Mouse (Mus musculus): ENCODE data around the gene Zglp1.

The Zglp1 gene

DNA sequence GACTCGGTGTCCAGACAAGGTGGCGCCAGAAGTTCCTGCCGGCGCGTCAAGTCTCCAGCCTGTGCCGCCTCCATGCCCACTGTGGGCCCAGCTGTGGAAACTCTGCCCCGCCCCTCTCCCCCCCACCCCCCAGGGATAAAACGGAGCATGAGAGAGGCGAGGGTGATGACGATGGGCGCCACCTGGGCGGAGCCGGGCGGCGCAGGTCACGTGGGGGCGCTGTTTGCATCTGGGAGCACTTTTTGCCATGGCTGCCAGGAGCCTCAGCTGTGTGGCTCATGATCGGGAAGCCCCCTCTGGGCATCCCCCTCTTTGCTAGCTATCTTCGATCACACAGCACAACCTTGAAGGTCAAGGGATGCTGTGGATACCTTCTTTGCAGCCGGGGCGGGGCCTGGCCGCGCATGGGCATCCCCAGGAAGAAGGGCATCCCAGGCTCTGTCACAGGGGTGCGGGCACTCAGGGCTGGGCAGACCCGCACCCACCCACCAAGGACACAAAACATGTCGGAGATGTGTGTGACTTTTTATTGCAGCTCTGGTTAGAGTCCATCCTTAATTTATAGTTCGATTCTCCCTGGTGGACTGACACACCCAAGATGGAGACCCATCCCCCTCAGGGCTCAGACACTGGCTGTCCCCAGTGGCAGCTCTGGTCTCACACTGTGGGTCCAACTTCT lies at the start of gene Zglp1:
Gene Zglp1 (minus strand): TSS at position 88 of the 679 bp plus-strand sequence.
- no peak for DNase-seq (ENCODE audit: inconsistent age in 2 of 2, low spot score in 1 of 2)

DNA sequence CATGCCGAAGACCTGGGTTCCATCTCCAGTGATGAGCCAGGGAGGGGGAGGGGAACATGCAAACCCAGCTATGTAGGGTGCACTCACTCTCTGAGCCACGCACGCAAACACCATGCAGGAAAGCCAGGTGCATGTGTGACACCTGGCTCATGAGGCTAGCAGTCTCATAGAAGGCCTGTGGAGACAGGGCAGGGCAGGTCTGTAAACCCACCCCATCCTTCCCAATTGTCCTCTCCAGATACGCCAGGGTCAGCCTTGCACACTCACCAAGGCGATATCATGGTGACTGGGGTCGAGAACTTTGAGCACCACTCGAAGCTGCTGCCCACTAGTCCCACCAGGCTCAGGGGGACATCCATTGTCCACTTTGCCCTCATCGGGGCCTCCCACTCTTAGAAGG lies 48.2 kb upstream of the Zglp1 start:
- no peak for DNase-seq (ENCODE audit: inconsistent age in 2 of 2, low spot score in 1 of 2)

DNA sequence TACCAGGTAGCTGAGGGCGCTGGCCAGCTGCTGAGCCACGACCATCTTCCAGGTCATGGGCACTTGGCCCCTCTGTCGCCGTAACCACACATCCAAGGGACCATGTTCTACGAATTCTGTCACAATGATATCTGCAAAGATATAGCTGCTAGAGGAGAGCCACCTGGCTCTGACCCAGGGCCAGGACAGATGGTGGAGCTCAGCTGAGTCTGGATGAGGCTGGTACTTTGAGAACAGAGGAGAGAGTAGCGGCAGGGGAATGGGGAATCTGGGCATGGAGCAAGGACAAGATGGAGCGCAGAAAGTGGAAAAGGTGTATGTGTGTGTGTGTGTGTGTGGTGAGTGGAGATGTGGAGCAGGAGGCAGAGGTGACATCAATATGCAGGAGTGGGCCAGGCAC lies 47.3 kb upstream of the Zglp1 start:
- DNase-seq (ENCODE audit: inconsistent age in 2 of 2, low spot score in 1 of 2), result no peak

DNA sequence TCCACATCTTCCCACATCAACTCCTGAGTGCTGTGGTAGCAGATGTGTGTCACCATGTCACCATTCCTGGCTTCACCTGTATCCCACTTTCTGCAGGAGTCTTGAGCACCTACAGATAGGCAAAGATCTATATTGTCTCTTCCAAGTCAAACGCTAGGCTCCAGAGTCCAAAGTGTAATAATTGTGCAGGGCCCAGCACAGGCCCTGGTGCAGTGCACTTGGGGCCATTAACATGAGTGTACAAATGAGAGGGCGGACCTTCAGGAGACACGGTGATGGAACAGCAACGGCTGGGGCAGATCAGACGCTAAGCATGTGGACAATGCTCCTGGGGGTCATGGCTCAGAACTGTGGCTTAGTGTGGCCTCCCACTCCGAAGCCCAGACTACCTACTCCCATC lies 46.9 kb upstream of the Zglp1 start:
- DNase-seq (ENCODE audit: inconsistent age in 2 of 2, low spot score in 1 of 2), result no peak

DNA sequence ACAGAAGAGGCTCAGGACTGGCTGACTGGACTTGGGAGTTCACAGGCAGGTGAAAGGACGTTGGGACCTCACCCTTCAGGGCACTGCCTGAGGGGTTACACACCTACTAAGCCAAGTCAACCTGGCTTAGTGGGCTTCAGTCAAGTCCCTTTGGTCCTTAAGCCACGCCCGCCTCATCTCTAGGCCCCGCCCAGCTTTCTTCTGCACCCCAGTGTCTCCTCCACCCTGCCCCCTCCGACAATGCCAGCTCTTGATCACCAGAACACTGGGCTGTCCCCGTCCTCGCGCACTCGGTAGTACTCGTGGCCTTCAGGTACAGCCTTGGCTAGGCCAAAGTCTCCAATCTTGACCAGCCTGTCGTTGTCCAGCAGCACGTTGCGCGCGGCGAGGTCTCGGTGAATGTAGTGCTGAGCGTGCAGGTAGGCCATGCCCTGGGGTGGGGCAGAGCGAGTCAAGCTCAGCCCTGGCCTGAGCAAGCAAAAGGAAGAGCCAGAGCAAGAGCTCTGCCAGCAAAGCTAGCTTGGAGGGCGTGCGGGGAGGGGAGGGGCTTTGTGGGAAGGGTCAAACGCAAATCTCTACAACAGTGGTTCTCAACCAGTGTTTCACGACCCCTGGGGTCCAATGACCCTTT lies 40.8 kb upstream of the Zglp1 start:
- no peak for DNase-seq (ENCODE audit: inconsistent age in 2 of 2, low spot score in 1 of 2)

DNA sequence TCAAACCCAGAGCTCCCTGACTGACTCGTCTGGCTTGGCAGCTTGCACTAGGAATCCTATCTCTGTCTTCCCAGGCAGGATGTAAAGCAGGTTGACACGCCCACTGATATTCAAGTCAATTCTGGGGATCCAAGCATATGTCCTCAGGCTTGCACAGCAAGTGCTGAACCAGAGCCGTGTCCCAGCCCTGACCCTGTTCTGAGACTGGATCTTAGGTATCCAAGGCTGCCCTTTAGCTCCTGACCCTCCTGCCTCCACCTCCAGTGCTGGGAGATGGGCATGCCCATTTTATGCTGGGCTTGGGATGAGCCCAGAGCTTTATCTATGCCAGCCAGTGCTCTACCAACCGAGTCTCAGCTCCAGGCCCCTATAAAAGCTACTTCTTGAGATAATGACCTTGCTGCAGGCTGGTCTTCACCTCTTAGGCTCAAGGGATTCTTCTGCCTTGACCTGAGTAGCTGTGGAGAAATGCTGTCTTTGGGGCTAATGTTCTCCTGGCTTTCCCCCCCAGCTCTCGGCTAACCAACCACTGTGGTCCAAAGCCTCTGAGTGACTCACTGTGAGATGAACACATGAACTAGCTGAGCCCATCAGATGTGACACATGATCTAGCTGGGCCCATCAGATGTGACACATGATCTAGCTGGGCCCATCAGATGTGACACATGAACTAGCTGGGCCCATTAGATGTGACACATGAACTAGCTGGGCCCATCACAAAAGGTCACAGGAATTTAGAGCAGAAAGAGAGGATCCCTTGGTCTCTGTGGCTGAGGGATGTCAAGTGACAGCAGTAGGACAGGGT lies 39.1 kb upstream of the Zglp1 start:
- DNase-seq (ENCODE audit: inconsistent age in 2 of 2, low spot score in 1 of 2), result no peak

DNA sequence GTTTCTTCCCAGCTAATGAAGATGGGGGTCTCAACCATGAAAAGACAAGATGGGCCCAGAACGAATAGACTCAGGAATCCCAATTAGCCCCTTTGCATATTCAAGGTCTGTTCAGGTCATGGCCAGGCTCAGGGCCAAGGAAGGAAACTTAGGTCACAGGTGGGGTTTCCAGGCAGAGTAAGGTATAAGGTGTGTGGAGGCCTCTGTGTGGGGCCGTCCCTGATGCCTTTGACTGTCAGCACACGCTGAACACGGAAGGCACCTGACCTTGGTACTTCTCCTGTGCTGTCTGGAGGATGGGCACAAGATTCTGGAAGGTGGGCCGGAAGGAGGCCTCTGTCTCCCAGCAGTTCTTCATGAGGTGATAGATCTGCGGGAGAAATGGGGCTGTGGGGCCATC lies 37.9 kb upstream of the Zglp1 start:
- no peak for DNase-seq (ENCODE audit: inconsistent age in 2 of 2, low spot score in 1 of 2)

DNA sequence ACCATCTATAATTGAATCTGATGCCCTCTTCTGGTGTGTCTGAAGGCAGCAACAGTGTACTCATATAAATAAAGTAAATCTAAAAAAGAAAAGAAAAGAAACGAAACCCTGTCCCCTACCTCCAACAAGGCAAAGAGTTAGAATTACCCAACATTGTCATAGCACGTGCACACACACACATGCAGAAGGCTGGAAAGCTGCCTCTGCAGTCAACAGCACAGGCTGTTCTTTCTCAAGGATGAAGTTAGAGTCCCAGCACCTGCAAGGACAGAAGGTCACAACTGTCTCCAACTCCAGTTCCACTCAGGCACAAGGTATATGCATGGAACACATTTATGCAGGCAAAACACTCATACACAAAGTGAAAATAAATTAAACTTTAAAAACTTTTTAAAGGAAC lies 35.2 kb upstream of the Zglp1 start:
- DNase-seq (ENCODE audit: inconsistent age in 2 of 2, low spot score in 1 of 2), result peak in 1 of 2 experiments; percentile 75

DNA sequence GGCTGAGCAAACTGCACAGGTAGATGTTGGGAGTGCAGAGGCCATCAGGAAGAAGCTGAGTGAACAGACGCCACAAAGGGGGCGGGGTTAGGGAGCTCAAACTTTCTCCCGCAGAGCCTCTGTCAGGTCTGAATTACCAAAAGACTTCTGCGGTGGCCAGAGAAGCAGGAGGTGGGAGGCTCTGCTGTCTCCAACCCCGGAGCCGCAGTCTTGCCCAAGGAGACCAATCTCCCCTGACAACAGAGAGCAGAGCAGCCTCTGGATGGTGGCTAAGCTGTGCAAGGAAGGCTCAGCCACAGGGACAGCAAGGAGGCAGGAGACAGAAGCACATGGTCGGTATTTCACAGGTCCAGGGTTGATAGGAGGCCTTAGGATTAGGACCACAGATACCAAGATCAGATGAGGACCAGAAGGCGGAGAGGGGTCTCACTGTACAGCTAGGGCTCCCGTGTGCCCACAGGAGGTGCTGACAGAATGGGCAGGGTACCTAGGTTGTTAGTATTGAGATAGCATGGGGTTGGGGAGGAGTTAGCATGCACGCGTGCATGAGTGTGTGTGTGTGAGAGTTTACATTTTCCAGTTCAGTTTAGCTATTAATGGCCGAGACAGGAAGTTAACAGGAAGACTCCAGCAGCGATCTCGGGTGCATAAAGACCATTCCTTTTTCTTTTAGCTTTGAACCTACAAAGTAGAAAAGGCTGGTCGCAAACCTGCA lies 33.7 kb upstream of the Zglp1 start:
- no peak for DNase-seq (ENCODE audit: inconsistent age in 2 of 2, low spot score in 1 of 2)

DNA sequence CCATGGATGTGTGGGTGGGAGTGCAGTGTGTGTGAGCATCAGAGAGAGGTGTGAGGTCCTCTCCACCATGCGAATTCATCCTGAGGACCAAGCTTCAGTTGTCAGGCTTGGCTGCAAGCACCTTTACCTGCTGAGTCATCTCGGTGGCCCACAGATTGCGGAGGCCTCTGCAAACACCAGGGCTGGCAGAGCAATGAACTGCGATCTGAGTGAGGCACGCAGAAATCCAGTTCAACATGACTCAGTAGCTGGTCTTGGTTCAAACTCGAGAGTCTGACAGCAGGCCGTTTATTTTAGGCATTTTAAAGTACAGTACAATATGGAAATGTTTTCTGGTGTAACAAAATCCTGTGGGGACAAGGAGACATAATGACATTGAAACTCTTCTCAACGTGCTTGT lies 30.9 kb upstream of the Zglp1 start:
- peak; percentile 54 to 66 for DNase-seq (ENCODE audit: inconsistent age in 2 of 2, low spot score in 1 of 2)

DNA sequence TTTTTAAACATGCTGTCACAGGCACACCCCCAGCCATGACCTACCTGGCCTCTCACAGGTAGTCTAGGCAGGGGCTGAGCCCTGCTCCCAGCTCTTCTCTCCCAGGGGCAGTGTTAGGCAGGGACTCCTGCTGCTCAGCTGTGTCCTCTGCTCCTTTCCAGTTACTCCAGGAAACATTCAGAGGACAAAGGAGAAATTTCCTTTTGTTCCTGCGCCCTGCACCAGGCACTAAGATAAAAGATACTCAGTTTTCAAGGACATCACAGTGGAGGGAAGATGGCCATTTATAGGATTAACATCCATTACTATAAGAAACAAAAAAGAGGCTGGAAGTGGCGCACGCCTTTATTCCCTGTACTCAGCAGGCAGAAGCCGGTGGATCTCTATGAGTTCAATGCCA lies 29.1 kb upstream of the Zglp1 start:
- DNase-seq (ENCODE audit: inconsistent age in 2 of 2, low spot score in 1 of 2), result no peak

DNA sequence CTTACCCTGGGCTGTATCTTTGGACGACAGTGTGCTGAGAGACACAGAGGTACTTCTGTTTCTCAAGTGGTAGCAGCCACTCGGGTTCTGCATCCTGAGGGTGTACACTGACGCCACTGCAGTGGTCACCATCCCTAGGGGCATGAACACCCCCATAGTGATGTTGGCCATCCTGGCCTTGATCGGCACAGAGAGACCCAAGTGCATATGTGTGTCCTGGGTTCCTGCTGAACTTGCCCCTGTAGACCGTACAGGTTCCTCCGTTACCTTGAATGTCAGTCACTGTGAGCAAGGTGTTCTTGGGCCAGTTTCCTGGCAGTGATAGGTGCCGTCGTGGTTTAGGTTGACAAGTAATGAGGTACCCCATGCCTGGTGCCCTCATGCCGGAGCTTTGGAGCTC lies 26.5 kb upstream of the Zglp1 start:
- DNase-seq (ENCODE audit: inconsistent age in 2 of 2, low spot score in 1 of 2), result no peak

DNA sequence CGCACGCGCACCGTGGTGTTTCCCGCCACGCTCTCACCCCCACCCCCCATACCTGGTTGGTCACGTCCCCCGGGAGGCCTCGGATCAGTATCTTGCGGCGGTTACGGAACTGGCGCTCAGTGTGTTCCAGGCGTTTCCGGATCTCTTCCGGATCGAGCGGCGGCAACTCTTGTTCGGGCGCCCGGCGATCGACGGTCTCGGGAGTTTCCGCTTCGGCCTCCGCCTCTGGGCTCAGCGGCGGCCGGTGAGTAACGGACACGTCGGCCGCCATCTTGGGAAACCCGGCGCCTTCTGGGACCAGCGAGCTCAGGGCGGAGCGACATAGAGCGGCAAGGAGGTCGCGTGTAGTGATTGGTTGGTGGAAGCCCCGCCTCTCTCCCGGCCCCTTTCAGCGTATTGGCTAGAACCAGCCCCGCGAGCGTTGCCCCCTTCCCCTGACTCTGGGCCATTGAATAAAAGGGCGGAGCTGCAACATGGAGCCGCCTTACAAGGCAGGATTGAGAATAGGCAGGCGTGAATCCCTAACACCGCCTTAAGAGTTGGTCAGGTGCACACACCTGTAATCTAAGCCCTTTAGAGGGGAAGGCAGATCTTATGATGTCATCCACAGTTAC lies 24.9 kb upstream of the Zglp1 start, which contains the start of the genes Gm38431 and Raver1:
Gene Gm38431 (minus strand): TSS at position 291 of the 614 bp plus-strand sequence.
Gene Raver1 (minus strand): TSS at position 302 of the 614 bp plus-strand sequence.
- peak; percentile 98 to 99 for DNase-seq (ENCODE audit: inconsistent age in 2 of 2, low spot score in 1 of 2)

DNA sequence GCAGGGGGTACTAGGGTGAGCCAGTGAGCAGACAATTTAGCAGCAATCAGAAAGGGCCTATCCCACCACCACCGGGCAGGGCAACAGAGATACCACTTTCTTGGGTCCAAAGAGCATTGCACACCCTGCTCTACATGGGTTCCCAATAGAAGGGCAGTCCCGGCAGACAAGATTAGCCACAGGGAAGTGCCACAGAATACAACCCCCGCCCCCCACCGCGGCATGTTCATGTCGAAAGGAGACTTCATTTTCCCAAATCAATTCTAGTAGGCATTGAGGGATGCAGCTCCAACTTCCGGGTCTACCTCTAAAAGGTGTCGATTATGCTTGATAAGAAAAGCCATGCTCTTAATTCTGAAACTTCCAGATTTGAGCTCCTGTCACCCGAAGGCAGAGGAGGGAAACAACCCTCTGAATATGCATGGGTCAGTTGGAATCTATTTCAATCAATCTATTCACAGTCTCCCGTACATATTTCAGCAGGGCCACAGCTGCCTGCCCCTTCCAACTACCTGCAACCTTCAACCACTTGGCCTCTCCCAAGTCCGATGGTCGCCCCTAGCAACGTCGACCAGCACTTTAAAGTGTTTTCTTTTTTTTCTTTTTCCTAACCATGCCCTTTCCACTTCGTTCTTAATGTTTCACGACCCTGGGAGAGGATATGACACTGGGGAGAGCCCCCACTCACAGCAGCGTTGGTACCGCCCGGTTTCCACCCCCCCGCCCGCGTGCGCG lies 24.2 kb upstream of the Zglp1 start:
- no peak for DNase-seq (ENCODE audit: inconsistent age in 2 of 2, low spot score in 1 of 2)

DNA sequence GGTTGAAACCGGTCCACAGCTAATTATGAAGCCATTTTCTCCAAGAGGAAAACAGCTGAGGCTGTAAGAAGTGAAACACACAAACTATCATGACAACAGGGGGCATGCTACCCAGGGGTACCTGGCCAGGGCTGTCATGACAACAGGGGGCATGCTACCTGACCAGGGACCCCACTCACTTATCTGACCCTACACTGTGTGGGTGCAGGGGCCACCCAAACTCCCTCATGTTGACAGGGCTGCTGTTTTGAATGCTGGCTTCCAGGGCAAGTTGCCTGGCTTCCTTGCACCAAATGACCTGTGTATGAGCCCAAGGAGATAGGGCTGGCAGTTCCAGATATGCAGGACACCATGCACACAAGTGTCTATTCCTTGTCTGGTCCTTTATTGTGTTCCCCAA lies 23.6 kb upstream of the Zglp1 start:
- DNase-seq (ENCODE audit: inconsistent age in 2 of 2, low spot score in 1 of 2), result no peak

DNA sequence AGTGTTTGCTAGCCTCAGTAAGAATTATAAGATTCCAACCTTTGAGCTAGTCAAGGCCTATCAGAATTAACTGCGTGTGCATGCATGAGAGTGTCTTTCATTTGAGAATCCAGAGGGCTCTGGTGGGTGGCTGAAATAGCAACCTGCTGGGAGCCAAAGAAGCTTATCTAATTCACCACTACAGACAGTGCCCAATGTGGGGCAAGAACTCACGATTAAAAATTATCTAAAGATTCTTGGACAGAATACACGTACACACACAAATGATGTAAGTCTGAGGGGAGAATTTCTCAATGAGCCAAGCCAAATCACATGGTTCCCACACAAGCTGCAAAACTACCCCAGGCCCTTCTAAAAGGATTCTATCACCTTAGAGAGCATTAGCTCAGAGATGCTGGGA lies 16.4 kb upstream of the Zglp1 start:
- DNase-seq (ENCODE audit: inconsistent age in 2 of 2, low spot score in 1 of 2), result no peak

DNA sequence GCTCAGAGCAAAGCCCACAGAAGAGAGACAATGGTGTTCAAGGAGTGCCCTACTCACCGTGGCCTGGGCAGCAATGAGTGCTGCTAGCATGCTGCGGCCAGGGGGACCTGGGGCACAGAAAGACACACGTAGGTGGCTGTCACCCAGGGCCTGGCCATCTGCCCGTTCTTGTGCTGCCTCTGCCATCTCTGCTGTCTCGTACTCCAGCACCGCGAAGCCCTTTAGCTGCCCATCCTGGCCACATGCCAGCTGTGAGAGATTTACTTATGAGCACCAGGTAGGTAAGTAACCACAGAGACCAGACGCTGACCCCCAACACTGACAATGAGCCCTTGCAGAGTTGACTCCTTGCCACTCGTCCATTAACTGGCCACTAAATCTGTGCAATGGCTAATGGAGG lies 14.2 kb upstream of the Zglp1 start:
- DNase-seq (ENCODE audit: inconsistent age in 2 of 2, low spot score in 1 of 2), result peak in 1 of 2 experiments; percentile 51

DNA sequence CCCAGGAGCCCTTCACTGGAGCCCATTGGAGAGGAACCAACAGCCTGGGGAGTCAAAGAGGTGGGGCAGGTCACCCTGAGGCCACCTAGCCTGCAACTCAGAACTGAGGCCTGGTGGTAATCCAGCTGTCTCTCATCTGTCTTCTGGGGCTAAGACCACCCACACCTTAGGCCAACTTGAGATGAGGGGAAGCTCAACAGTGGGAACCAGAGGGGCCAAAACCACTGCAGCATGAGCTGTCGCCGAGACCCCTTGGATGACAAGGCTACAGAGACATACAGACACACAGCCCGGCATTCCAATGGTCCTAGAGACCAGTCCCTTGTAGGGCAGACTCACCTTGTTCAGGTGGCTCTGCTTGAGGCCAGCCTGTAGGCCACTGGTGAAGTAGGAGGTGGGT lies 8.7 kb upstream of the Zglp1 start:
- DNase-seq (ENCODE audit: inconsistent age in 2 of 2, low spot score in 1 of 2), result no peak

DNA sequence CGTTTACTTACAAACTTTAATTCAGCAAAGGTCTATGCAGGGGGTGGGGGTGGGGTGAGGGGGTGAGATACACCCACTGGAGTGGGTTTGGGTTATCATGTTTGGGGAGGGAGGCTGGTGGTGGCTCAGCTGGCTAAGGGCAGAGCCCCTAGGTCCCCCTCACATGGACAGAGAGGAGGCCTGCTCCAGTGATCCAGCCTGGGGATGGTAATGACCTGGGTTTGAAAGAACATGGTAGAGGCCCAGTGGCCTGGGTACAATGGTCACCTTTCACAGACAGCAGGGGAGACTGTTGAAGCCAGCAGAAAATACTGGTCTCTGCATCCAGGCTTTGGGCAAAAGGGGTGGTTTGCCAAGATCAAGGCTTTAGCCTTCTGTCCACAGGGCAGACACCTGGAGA lies 7.3 kb upstream of the Zglp1 start:
- DNase-seq (ENCODE audit: inconsistent age in 2 of 2, low spot score in 1 of 2), result no peak
